Mouse (Mus musculus) forebrain, embryonic 15.5 days (tissue): ENCODE results near the gene Slc30a5. TPM values are rescaled to one million over a fixed set of nuclear protein-coding genes. Genes with fewer than 3 reads are reported as not detected.

ENCODE experiments used
- polyA plus RNA-seq: library from polyadenylated mRNA; unstranded; fragments of >200 nt; fragmentation: Nextera tagmentation; extraction: Ambion mirVana; gene quantifications from 2 replicates; pipeline ENCODE4 v1.2.1, GENCODE M21; 2015

Slc30a5 gene
- polyA plus RNA-seq, 1 experiment from 2014 or later, result 36.6 TPM

Other genes with a start within 250 kb of the Slc30a5 start
- 1.1 and 1.4 TPM in 2 replicates for gene Marveld2, start 216.5 kb downstream of the Slc30a5 start, polyA plus RNA-seq
- gene Ak6, start 182.4 kb downstream of the Slc30a5 start, polyA plus RNA-seq, result 349 and 353 TPM in 2 replicates
- gene Rad17, start 182.4 kb downstream of the Slc30a5 start, polyA plus RNA-seq, result 21.6 and 23.5 TPM in 2 replicates
- gene Taf9, start 181.8 kb downstream of the Slc30a5 start, polyA plus RNA-seq, result 17.1 and 25.6 TPM in 2 replicates
- gene Ccdc125, start 163.7 kb downstream of the Slc30a5 start, polyA plus RNA-seq, result 1.7 and 1.8 TPM in 2 replicates
- 55.0 and 56.2 TPM in 2 replicates for gene Cdk7, start 102.5 kb downstream of the Slc30a5 start, polyA plus RNA-seq
- 111 and 119 TPM in 2 replicates for gene Mrps36, start 88.8 kb downstream of the Slc30a5 start, polyA plus RNA-seq
- gene Cenph, start 57.5 kb downstream of the Slc30a5 start, polyA plus RNA-seq, result 16.2 and 16.3 TPM in 2 replicates
- gene Ccnb1, start 46.9 kb downstream of the Slc30a5 start, polyA plus RNA-seq, result 128 and 144 TPM in 2 replicates